Mouse (Mus musculus) spleen, adult 2 months (tissue): ENCODE data around the gene Bbs9.

ENCODE experiments used
- CTCF ChIP-seq: fragments of 200-500 bp; IDR thresholded peaks from 2 replicates; pipeline ENCODE4 v1.5.1; 2011; ENCODE audit warnings: mild to moderate bottlenecking, inconsistent platforms; ENCODE audit not compliant: insufficient read depth, insufficient read length, insufficient replicate concordance; ENCODE audit errors: extremely low read depth
- POLR2A ChIP-seq: fragments of 200-500 bp; IDR thresholded peaks from 2 replicates; pipeline ENCODE4 v1.6.1; 2011; ENCODE audit warnings: low read depth, low read length, inconsistent platforms

- no peak for TF ChIP-seq CTCF
- TF ChIP-seq POLR2A = no peak
Measured at GRCm38 (mm10) chr9:22822770-22823169, 347.3 kb downstream of the Bbs9 start.
